Mouse (Mus musculus) heart, embryonic 12.5 days (tissue): Measurements from ENCODE around the gene Vps35l. TPM values are rescaled to one million over a fixed set of nuclear protein-coding genes. Genes with fewer than 3 reads are reported as not detected.

Experiments used
- ATAC-seq: fragments of 200-750 bp; cut with Nextera tagmentation; 2 replicates; pipeline ENCODE4 v1.8.0; 2017; ENCODE audit warnings: moderate TSS enrichment, moderate library complexity; ENCODE audit not compliant: insufficient number of reproducible peaks, low FRiP score
- H3K27ac ChIP-seq: fragments of 300-500 bp; sonication (generic); 2 replicates; pipeline ENCODE4 v1.5.1; 2016; ENCODE audit warnings: mild to moderate bottlenecking, moderate library complexity; ENCODE audit not compliant: poor library complexity, severe bottlenecking
- H3K27me3 ChIP-seq: fragments of 300-500 bp; sonication (generic); replicated peaks from 2 replicates; pipeline ENCODE4 v1.6.1; 2016; ENCODE audit warnings: mild to moderate bottlenecking, moderate library complexity
- H3K36me3 ChIP-seq: fragments of 300-500 bp; sonication (generic); 2 replicates; pipeline ENCODE4 v1.6.1; 2016; ENCODE audit warnings: mild to moderate bottlenecking, moderate library complexity
- H3K4me1 ChIP-seq: fragments of 300-500 bp; sonication (generic); replicated peaks from 2 replicates; pipeline ENCODE4 v1.6.1; 2016; ENCODE audit warnings: mild to moderate bottlenecking
- H3K4me2 ChIP-seq: fragments of 300-500 bp; sonication (generic); 2 replicates; pipeline ENCODE4 v1.6.1; 2016; ENCODE audit warnings: mild to moderate bottlenecking, moderate library complexity
- H3K4me3 ChIP-seq: fragments of 300-500 bp; sonication (generic); 2 replicates; pipeline ENCODE4 v1.5.1; 2016; ENCODE audit warnings: mild to moderate bottlenecking
- H3K9ac ChIP-seq: fragments of 300-500 bp; sonication (generic); 2 replicates; pipeline ENCODE4 v1.6.1; 2016; ENCODE audit warnings: mild to moderate bottlenecking, moderate library complexity
- H3K9me3 ChIP-seq: fragments of 300-500 bp; sonication (generic); replicated peaks from 2 replicates; pipeline ENCODE4 v1.6.1; 2016; ENCODE audit warnings: mild to moderate bottlenecking, moderate library complexity
- WGBS: fragments of 180-500 bp; shearing (Covaris S2); methylation state at CpG from one replicate; pipeline ENCODE4 v1.1.7; 2016; 5-methylcytosine and 5-hydroxymethylcytosine counted together
- polyA plus RNA-seq: library from polyadenylated mRNA; unstranded; fragments of >200 nt; fragmentation: Nextera tagmentation; extraction: Ambion mirVana; gene quantifications from 2 replicates; pipeline ENCODE4 v1.2.1, GENCODE M21; 2016

Gene Vps35l
- polyA plus RNA-seq, 1 experiment from 2014 or later: 55.7 TPM

- Histone ChIP-seq H3K4me3 (no peak overlapping the region), H3K9ac (no peak overlapping the region), H3K4me1 (peaks cover 18% of the 10 kb centered on the region), H3K36me3 (no peaks in the 10 kb centered on the region), H3K27me3 (no peaks in the 10 kb centered on the region), H3K9me3 (no peaks in the 10 kb centered on the region), H3K27ac (no peak overlapping the region), H3K4me2 (no peak overlapping the region)
- WGBS: 73% methylated on average over 4 of the region's 4 CpGs
- ATAC-seq: no peak
Observed at GRCm38 (mm10) chr7:118884969-118885368, 144.9 kb downstream of the Vps35l start.

GRCm38 (mm10) chr7:118887303-118888055, 147.5 kb downstream of the Vps35l start:
- H3K4me1 ChIP-seq: peaks cover 21% of the 10 kb centered on the region
- no peak overlapping the region for H3K9ac ChIP-seq
- H3K9me3 ChIP-seq: no peaks in the 10 kb centered on the region
- no peak overlapping the region for H3K4me2 ChIP-seq
- H3K36me3 ChIP-seq: no peaks in the 10 kb centered on the region
- no peak overlapping the region for H3K4me3 ChIP-seq
- no peaks in the 10 kb centered on the region for H3K27me3 ChIP-seq
- WGBS: 59% methylated on average over 6 of the region's 6 CpGs
- no peak for ATAC-seq
- H3K27ac ChIP-seq: no peak overlapping the region

GRCm38 (mm10) chr7:118889046-118889680, 149.1 kb downstream of the Vps35l start:
- Histone ChIP-seq H3K4me1 (0 out of 2 replicates have a peak, but pooled peaks cover 4% of the 10 kb centered on the region), H3K27ac (no peak overlapping the region), H3K4me3 (no peak overlapping the region), H3K4me2 (no peak overlapping the region), H3K9me3 (no peaks in the 10 kb centered on the region), H3K36me3 (no peaks in the 10 kb centered on the region), H3K9ac (no peak overlapping the region), H3K27me3 (no peaks in the 10 kb centered on the region)
- WGBS: 27% methylated on average over 3 of the region's 3 CpGs
- no peak for ATAC-seq

Other genes starting within 250 kb of the Vps35l start
- gene Itpripl2, start 248.3 kb upstream of the Vps35l start, polyA plus RNA-seq: 3.7 and 4.1 TPM in 2 replicates
- 148 and 149 TPM in 2 replicates for gene Coq7, start 206.9 kb upstream of the Vps35l start, polyA plus RNA-seq
- 2.4 TPM in 2 replicates for gene Tmc7, start 155.5 kb upstream of the Vps35l start, polyA plus RNA-seq
- 0.12 and 0.22 TPM in 2 replicates for gene Tmc5, start 142.9 kb upstream of the Vps35l start, polyA plus RNA-seq
- gene Gde1, start 34.4 kb upstream of the Vps35l start, polyA plus RNA-seq: 70.1 and 74.6 TPM in 2 replicates
- gene Ccp110, start 27.7 kb upstream of the Vps35l start, polyA plus RNA-seq: 9.6 and 9.7 TPM in 2 replicates
- 1.1 and 1.5 TPM in 2 replicates for gene Iqck, start 115.5 kb downstream of the Vps35l start, polyA plus RNA-seq
- gene Knop1, start 116.0 kb downstream of the Vps35l start, polyA plus RNA-seq: 63.5 and 65.6 TPM in 2 replicates